Mouse (Mus musculus) liver, embryonic 14.5 days (tissue): ENCODE measurements around the gene Tmem104.

Source experiments
- CTCF ChIP-seq: IDR thresholded peaks from 2 replicates; pipeline ENCODE4 v1.5.1; 2016; ENCODE audit warnings: antibody characterized with exemption, low read depth, control low read depth
- EP300 ChIP-seq: IDR thresholded peaks from 2 replicates; pipeline ENCODE4 v1.6.1; 2016; ENCODE audit warnings: antibody characterized with exemption, low read depth

DNA sequence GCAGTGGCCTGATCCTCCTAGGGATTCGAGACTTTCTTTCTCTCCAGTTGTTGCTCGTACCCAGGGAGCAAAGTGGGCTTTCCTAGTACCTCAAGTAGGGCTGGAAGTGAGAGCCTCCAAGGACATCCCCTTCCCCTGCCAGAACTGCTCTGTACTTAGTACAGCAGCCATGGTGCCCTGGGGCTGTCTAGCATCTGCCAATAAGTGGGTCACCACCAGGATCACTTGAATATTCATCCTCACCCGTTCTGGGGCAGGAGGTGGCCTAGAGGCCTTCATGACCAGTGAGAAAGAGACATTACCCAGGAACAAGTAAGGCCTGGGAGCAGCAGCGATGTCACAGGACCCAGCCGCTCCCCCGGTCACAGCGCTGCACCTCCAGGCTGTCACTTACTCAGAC is 22.7 kb downstream of the Tmem104 start:
- TF ChIP-seq CTCF (no peak), EP300 (no peak)
